Mouse (Mus musculus) kidney, adult 11 months (tissue): Measurements from ENCODE around the gene Nr5a2.

Source experiments
- DNase-seq: peaks from one replicate; pipeline ENCODE4 v3.0.0; 2022

Gene Nr5a2

DNA sequence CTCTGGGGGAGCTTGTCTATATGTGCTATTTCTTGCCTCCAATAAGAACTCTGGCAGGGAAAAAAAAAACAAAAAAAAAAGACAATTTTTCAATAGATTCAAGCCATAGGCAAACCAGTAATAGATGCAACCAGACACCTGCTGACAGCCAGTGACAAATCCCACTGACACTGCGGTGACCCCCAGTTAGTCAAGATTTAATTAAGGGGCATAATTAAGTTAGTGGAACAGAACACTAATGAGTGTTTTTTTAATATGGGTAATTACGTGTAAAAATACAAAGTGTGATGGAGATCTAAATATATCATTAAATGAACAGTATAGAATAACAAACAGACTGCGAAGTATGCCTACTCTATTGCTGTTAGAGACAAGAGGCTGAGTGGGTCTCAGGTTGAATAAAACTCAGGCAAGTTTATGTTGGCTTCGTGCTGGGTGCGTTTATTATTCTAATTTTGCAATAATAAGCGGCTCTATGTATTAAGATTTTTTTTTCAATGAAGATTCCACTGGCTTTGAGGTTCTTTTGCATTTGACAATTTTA, 50.7 kb downstream of the Nr5a2 start:
- DNase-seq, result no peak

DNA sequence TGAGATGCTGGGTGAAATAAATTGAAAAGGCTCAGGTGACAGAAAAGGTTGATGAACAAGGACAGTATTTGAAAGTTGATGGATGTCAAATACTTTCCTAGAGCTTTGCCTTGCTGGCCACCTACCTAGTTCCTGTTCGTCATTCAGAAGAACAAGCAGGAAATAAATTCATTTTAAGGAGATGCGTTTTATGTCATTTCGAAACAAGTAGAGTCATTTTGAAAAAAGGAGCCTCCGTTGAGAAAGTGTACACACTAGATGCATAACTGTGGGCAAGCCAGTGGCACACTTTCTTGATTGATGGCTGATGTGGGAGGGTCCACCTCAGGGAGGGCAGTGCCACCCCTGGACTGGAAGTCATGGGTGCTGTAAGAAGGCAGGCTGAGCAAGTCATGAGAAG, 62.1 kb downstream of the Nr5a2 start:
- no peak for DNase-seq

DNA sequence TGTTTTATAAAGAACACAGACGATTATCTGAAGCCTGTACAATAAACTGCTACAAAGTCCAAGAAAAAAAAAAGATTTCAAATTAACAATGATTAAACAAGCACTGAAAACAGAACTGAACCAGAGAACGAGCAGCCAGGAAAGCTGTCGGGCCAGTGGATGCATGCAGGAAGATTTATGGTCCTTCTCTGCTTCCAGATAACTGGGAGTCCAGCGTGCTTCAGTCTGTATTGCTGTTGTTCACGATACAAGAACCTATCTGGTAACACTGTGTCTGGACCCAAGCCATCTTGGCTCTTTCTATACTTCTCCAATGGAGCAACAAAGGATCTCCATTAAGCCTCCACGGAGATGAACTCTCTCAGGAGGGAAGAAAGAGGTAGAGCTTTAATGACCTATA, 63.9 kb downstream of the Nr5a2 start:
- DNase-seq, result peak; percentile 34

- DNase-seq, result no peak
These were observed 64.4 kb downstream of the Nr5a2 start for GRCm38 (mm10) chr1:136895877-136896276.

GRCm38 (mm10) chr1:136894753-136895152, 65.5 kb downstream of the Nr5a2 start:
- no peak for DNase-seq

GRCm38 (mm10) chr1:136893162-136893561, 67.1 kb downstream of the Nr5a2 start:
- DNase-seq, result no peak

DNA sequence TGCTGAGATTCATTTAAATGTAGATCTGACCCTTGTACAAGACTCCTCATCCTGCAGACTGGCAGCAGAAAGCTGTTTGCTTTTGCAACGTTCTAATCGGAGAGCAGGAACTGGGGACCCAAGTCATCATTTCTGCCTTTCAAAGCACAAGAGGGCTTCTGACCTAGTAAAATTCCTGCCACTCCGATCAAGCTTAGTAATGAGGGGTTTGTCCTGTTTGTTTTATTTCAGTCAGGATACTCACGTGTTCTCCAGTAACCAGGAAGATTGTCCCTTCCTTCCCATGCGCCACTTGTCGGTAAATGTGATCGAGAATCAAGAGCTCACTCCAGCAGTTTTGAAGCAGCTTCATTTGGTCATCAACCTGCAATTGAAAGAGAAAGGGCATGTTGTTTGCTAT, 69.8 kb downstream of the Nr5a2 start:
- no peak for DNase-seq

- DNase-seq, result no peak
These were observed 71.5 kb downstream of the Nr5a2 start for GRCm38 (mm10) chr1:136888704-136889103.

- DNase-seq, result no peak
These were observed 73.6 kb downstream of the Nr5a2 start for GRCm38 (mm10) chr1:136886678-136887077.

DNA sequence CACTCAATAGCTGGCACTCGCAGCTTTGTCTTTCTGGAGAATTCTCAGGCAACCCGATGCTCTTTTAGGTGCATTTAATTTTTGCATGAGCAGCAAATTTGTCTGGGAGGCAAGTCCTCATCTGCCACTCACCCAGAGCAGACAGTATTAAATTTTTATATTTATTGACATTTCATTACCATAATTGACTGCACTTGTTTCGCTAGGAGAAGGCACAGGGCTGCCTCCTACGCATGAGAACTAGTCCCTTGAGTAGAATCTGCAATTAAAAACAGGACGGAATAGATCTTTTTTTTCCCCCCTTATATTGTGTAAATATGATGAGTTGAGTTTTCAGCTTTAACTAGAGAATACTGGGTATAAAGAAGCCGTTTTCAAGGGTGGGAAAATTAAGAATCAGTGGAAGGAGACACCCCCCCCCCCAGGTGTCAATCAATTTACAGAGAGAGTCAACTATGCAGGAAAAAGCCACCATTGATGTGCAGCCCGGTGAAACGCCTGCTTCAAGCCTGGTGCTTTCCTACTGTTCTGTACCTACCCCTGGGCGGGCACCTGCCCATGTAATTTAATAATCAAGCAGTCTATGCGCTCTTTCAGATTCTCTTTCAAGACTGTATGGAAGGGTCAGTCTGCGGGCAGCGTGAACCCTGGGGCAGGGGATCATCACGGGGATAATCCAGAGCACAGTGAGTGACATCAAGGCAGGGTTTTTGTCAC, 76.6 kb downstream of the Nr5a2 start:
- DNase-seq, result no peak

- DNase-seq, result no peak
These were observed 80.0 kb downstream of the Nr5a2 start for GRCm38 (mm10) chr1:136880260-136880659.

GRCm38 (mm10) chr1:136875006-136875405, 85.2 kb downstream of the Nr5a2 start:
- no peak for DNase-seq

GRCm38 (mm10) chr1:136868955-136869354, 91.3 kb downstream of the Nr5a2 start:
- no peak for DNase-seq

DNA sequence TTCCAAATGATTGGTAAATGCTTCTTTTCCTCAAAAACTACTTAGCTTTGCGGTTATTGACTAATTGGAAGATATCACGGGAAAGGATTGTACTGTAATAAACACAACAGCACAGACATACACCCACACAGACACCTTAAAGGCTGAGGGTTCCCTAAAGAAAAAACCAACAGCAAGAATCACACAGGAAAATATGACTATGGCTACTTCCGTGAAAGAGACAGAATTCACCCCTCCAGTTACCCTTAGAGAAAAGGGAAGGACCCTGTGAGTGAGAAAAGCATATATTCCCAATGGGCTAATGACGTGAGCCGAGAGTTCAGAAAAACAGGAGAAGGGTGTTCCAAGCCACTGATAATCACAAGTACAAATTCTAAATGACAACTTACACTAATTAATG, 92.0 kb downstream of the Nr5a2 start:
- DNase-seq, result no peak

- DNase-seq, result no peak
These were observed 93.7 kb downstream of the Nr5a2 start for GRCm38 (mm10) chr1:136866481-136867092.

DNA sequence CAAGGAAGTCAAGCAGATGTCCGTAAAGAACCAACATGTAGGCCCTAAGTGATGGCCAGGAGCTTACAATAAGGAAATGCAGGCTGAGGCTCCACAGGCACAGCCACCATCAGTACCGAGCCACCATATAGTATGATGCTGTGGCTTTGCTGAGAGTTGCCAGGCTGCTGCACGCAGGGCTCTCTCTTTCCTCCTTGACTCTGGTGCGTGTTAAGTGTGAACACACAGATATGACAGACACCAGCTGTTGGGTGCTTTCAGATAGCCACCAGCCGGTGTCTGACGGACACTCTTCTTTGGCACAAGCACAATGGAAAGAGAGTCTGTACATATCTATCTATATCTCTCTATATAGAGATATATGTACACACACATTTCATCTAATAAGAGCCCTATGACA, 97.0 kb downstream of the Nr5a2 start:
- no peak for DNase-seq

DNA sequence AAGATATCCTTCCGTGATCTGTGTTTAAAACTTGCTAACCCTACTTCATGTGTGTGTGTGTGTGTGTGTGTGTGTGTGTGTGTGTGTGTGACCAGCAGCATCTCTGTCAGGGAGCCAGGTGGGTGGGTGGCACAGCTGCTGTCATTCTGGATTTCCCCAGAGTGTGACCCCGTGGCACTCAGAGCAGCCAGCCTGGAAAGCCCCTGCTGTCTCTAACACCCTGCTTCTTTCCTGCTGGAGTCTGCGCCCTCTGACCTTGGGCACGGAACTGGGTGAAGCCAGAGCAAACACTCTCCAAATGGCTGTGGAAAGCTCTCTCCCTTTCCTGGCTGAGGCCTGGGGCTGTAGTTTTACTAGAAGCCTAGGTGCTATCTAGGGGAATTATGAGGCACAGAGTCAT, 100.8 kb downstream of the Nr5a2 start:
- no peak for DNase-seq

GRCm38 (mm10) chr1:136858724-136859123, 101.5 kb downstream of the Nr5a2 start:
- no peak for DNase-seq

GRCm38 (mm10) chr1:136856104-136856503, 104.1 kb downstream of the Nr5a2 start:
- no peak for DNase-seq

- no peak for DNase-seq
These were observed 111.5 kb downstream of the Nr5a2 start for GRCm38 (mm10) chr1:136848791-136849190.

DNA sequence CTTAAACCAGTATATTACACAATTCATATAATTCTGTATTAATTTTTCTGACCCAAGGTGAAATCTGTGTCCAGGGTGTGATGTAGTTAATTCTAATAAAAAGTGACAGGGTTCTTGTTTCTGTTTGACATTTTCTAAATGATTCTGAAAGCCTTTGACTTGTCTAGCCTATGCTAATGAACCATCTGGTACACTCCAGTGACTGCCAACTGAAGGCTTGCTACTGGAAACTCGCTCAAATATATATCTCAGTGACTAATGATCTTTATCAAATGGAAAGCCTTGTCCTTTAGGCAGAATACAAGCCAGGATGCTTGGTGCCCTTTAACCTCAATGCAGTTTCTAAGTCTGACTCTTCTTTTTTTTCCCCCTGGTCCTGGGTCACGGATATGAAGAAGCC, 114.2 kb downstream of the Nr5a2 start:
- DNase-seq, result no peak

DNA sequence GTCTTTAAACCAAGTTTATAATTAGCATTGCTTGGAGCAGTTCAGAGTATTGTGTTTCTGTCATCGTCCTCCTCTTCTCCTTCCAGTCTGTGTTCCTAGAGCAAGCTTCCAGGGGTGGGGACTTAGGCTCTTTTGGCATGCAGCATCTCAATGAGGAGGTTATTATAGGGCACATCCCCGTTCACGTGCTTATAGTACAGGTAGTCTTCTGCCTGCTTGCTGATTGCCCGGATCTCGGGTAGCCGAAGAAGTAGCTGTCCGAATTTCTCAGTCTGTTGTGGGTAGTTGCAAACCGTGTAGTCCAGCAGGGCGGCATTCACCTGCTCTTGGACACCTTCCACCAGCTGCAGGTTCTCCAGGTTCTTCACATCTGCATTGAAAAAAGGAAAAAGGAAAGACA, 114.9 kb downstream of the Nr5a2 start:
- DNase-seq, result no peak

DNA sequence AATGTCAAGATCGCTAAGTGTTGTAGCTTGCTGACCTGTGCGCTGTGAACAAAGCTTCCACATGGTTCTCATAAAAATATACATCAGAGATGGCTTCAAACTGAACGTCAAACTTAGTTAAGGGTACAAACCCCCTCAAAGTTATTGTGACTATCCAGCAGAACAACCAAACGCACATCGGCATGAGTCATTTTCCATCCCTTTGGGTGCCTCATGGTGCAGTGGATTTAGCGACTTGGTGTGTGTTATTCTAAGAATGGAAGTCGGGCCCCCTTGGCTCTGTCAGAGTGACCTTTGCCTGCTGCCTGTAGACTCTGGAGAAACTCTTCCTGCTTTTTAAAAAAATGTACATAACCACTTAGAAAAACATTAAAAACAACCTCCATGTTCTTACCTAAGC, 119.7 kb downstream of the Nr5a2 start:
- DNase-seq, result no peak

- DNase-seq, result peak; percentile 15
These were observed 121.0 kb downstream of the Nr5a2 start for GRCm38 (mm10) chr1:136839202-136839601.
